Mouse (Mus musculus): ENCODE data around the gene Plekhh1.
A peak's percentile ranks its signal among the peaks of the same experiment; 100 is the strongest.

Plekhh1 gene

DNA sequence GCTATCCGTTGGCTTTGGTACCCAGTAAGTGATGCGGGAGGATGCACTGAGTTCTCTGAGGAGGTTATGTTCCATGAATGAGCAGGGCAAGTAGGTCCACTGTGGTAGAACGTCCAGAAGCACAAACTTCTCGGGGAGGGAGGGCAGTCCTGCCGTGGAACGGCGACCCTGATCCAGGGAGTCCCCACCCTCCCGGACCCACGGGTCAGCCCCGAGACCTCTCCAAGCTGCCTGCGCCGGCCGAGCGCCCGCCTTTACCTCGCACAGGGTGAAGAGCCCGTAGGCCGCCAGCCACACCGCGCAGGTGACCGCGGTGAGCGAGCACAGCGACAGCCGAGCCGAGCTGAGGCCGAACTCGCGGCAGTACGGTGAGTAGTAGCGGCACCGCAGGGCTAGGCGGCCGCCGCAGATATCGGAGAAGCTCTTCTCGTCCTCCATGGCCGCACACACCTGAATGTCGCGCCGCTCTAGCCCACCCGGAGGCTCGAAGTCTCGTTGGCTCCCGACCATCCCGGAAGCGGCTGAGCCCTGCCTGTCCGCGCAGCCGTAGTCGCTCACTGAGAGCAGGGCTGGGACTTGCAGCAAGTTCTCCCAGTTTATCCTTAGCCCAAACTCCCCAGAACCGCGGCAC is 60.3 kb downstream of the Plekhh1 start, which contains the start of gene Pigh:
Gene Pigh (minus strand): TSS at position 470 of the 631 bp plus-strand sequence.
- DNase-seq, result peak; percentile 91

- DNase-seq, result peak; percentile 87
These were observed 63.6 kb downstream of the Plekhh1 start for GRCm38 (mm10) chr12:79092569-79092968.

DNA sequence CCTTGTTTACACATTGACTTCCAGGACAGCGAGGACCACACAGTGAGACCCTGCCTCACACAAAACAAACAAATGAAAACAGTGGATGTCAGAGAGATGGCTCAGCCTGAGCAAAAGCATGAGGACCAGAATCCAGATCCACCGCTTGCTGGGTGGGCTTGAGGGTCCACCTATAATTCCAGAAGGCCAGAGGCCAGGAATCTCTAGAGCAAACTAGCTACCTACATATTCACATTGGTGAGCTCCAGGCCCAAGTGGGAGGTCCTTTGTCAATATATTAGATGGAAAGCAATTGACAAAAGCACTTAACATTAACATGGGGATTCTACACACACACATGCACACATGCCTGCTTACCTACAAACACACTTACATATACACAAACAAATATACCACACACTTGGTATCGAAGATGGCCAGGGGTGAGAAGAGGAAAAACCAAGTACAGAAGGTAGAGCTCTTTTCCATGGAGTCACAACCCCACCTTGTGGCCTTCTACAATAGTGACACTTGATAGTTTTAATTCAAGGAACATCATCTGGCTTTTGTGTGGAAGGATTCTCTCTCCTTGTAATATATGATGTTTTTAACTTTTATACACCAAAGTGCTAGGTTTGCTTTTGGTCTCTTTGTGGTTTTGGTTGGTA is 68.3 kb downstream of the Plekhh1 start:
- peak; percentile 53 for DNase-seq

DNA sequence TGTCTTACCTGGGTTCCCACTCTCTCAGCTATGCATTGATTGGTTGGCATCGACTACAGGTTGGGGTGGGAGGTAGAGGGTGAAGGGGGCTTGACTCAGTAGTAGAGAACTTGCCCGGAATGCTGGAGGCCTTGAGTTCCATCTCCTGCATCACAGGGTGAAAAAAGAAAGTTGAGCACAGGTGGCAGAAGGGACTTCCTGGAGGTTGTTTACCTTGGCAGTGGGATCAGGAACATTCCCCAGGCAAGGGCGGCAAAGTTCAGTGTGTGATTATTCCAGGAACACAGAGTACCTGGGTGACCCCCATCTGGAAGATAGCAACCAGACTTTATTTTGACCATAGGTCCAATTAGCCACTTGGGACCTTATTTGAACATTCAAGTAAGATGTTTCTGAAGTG is 74.8 kb downstream of the Plekhh1 start:
- peak; percentile 83 for DNase-seq

DNA sequence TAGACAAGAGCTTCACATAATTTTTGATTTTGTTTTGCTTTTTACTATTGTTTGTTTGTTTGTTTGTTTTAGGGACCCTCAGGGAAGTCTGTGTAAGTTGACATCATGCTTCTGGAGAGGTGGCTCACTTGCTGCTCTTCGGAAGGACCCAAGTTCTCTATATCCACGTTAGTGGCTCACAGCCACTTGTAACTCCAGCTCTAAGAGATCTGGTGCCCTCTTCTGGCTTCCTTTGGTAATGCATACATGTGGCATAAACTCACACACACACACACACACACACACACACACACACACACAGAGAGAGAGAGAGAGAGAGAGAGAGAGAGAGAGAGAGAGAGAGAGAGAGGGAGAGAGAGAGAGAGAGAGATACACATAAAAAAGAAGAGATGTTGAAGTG is 75.6 kb downstream of the Plekhh1 start:
- peak; percentile 37 for DNase-seq

DNA sequence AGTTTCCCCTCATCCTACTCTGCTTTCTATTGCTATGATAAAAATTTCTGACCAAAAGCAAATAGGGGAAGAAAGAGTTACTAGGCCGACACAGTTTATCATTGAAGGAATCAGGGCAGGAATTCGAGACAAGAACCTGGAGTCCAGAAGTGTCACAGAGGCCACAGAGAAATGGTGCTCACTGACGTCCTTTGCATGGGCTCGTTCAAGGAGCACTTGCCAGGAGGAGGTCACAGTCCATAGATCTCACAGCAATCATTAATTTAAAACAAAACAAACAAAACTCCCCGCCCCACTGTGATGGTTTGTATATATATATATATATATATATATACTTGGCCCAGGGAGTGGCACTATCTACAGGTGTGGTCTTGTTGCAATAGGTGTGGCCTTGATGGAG is 76.3 kb downstream of the Plekhh1 start:
- DNase-seq, result no peak

- DNase-seq, result no peak
These were observed 90.0 kb downstream of the Plekhh1 start for GRCm38 (mm10) chr12:79118991-79119390.

DNA sequence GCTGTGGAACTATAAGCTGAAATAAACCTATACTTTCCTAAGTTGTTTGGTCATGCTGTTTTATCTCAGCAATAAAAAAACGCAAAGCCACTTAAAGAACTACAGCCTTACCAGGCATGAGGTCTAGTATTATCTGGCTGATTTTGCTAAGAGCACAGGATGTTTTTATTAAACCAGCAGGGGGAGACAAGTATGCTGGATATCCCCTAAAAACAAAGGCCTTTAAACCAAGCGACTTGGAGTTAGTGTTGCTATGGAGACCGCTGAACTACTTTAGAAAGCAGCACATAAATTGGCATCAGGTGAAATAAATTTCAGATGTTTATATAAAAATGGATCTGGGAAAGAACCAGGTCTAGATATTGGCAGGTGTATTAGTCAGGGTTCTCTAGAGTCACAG is 93.9 kb downstream of the Plekhh1 start:
- DNase-seq, result peak; percentile 32

GRCm38 (mm10) chr12:79130299-79131177 is 101.6 kb downstream of the Plekhh1 start, which contains the start of gene Arg2:
Gene Arg2, plus strand, starts transcription at chr12:79130777.
- peak; percentile 92 for DNase-seq
